Mouse (Mus musculus): ENCODE data around the gene Magix. TPM values are rescaled to one million over a fixed set of nuclear protein-coding genes. Genes with fewer than 3 reads are reported as not detected.
"Not testable (repeated sequence)": the region's sequence is repeated elsewhere in the genome, so short reads cannot be mapped to it uniquely, and the experiment has no call there.

Magix gene
- polyA plus RNA-seq, 1 experiment from 2014 or later: 0.18 TPM

- H3K9me3 ChIP-seq (replicated peaks); H3K36me3 ChIP-seq; H3K27ac ChIP-seq (ENCODE audit: poor library complexity, severe bottlenecking); H3K27me3 ChIP-seq (replicated peaks); H3K4me1 ChIP-seq (replicated peaks): not testable (repeated sequence)
- WGBS: 9% methylated on average over 40 of the region's 60 CpGs
- H3K9ac ChIP-seq: peak within 1 kb of the TSS; percentile 40; the same call in 1 of the 2 replicates
- H3K4me3 ChIP-seq: peak within 1 kb of the TSS; percentile 43
- ATAC-seq (ENCODE audit: insufficient number of reproducible peaks, low FRiP score): peak; percentile 97
- H3K4me2 ChIP-seq: peak within 1 kb of the TSS; percentile 59
Observed at GRCm38 (mm10) chrX:7714135-7714899, 33.3 kb upstream of the Magix start, which contains the start of gene Wdr45. TSS of gene Wdr45 (plus strand) at chrX:7714333.

GRCm38 (mm10) chrX:7713764-7714134, 32.7 kb upstream of the Magix start:
- H3K36me3 ChIP-seq; H3K27me3 ChIP-seq (replicated peaks); H3K27ac ChIP-seq (ENCODE audit: poor library complexity, severe bottlenecking); H3K4me1 ChIP-seq (replicated peaks); H3K9me3 ChIP-seq (replicated peaks): not testable (repeated sequence)
- H3K9ac ChIP-seq: peak overlapping the region; percentile 40; the same call in 1 of the 2 replicates
- 23% methylated on average over 6 of the region's 12 CpGs for WGBS
- ATAC-seq (ENCODE audit: insufficient number of reproducible peaks, low FRiP score): peak; percentile 40; the same call in 1 of the 2 replicates
- H3K4me3 ChIP-seq: peak overlapping the region; percentile 43
- peak overlapping the region; percentile 59 for H3K4me2 ChIP-seq

- ATAC-seq (ENCODE audit: insufficient number of reproducible peaks, low FRiP score): peak; percentile 91
- WGBS: 12% methylated on average over 33 of the region's 33 CpGs
- H3K9ac ChIP-seq: peak within 1 kb of the TSS; percentile 80
- H3K4me3 ChIP-seq: peak within 1 kb of the TSS; percentile 74
- H3K27me3 ChIP-seq (replicated peaks): no peaks in the 10 kb centered on the region
- H3K9me3 ChIP-seq (replicated peaks): no peaks in the 10 kb centered on the region
- peak within 1 kb of the TSS; percentile 72 for H3K4me2 ChIP-seq
- peaks cover 18% of the 10 kb centered on the region for H3K36me3 ChIP-seq
- H3K27ac ChIP-seq (ENCODE audit: poor library complexity, severe bottlenecking): peak within 1 kb of the TSS; percentile 57; the same call in 1 of the 2 replicates
- no peaks in the 10 kb centered on the region for H3K4me1 ChIP-seq (replicated peaks)
Observed at GRCm38 (mm10) chrX:7696954-7697381, 15.9 kb upstream of the Magix start, which contains the start of gene Gpkow. TSS of gene Gpkow (plus strand) at chrX:7697131.

- 35% methylated on average over 6 of the region's 6 CpGs for WGBS
- ATAC-seq (ENCODE audit: insufficient number of reproducible peaks, low FRiP score): no peak
- H3K9me3 ChIP-seq (replicated peaks): no peaks in the 10 kb centered on the region
- H3K4me3 ChIP-seq: peak overlapping the region; percentile 74; the same call in 1 of the 2 replicates
- no peaks in the 10 kb centered on the region for H3K27me3 ChIP-seq (replicated peaks)
- H3K9ac ChIP-seq: no peak overlapping the region
- peak overlapping the region; percentile 72 for H3K4me2 ChIP-seq
- H3K36me3 ChIP-seq: peaks cover 13% of the 10 kb centered on the region
- no peaks in the 10 kb centered on the region for H3K4me1 ChIP-seq (replicated peaks)
- no peak overlapping the region for H3K27ac ChIP-seq (ENCODE audit: poor library complexity, severe bottlenecking)
Observed at GRCm38 (mm10) chrX:7696520-7696919, 15.5 kb upstream of the Magix start.

GRCm38 (mm10) chrX:7692862-7693261, 11.8 kb upstream of the Magix start:
- no peaks in the 10 kb centered on the region for H3K36me3 ChIP-seq
- no peaks in the 10 kb centered on the region for H3K9me3 ChIP-seq (replicated peaks)
- ATAC-seq (ENCODE audit: insufficient number of reproducible peaks, low FRiP score): no peak
- no peaks in the 10 kb centered on the region for H3K27me3 ChIP-seq (replicated peaks)
- WGBS: 33% methylated on average over 4 of the region's 4 CpGs
- H3K4me3 ChIP-seq: no peak overlapping the region
- no peaks in the 10 kb centered on the region for H3K4me1 ChIP-seq (replicated peaks)
- no peak overlapping the region for H3K4me2 ChIP-seq
- no peak overlapping the region for H3K9ac ChIP-seq
- H3K27ac ChIP-seq (ENCODE audit: poor library complexity, severe bottlenecking): no peak overlapping the region

- ATAC-seq (ENCODE audit: insufficient number of reproducible peaks, low FRiP score): no peak
- no peaks in the 10 kb centered on the region for H3K4me1 ChIP-seq (replicated peaks)
- H3K27ac ChIP-seq (ENCODE audit: poor library complexity, severe bottlenecking): no peak overlapping the region
- peaks cover 3% of the 10 kb centered on the region; the same call in 1 of the 2 replicates for H3K27me3 ChIP-seq (replicated peaks)
- no peak overlapping the region for H3K9ac ChIP-seq
- no peaks in the 10 kb centered on the region for H3K36me3 ChIP-seq
- H3K4me2 ChIP-seq: no peak overlapping the region
- H3K4me3 ChIP-seq: no peak overlapping the region
- H3K9me3 ChIP-seq (replicated peaks): no peaks in the 10 kb centered on the region
- WGBS: 50% methylated on average over 3 of the region's 3 CpGs
Observed at GRCm38 (mm10) chrX:7690486-7690885, 9.4 kb upstream of the Magix start.

- Histone ChIP-seq H3K4me3 (no peak overlapping the region), H3K9me3 (replicated peaks) (no peaks in the 10 kb centered on the region), H3K4me2 (no peak overlapping the region), H3K9ac (no peak overlapping the region), H3K36me3 (no peaks in the 10 kb centered on the region), H3K27me3 (replicated peaks) (peaks cover 3% of the 10 kb centered on the region; the same call in 1 of the 2 replicates), H3K27ac (ENCODE audit: poor library complexity, severe bottlenecking) (no peak overlapping the region), H3K4me1 (replicated peaks) (no peaks in the 10 kb centered on the region)
- no peak for ATAC-seq (ENCODE audit: insufficient number of reproducible peaks, low FRiP score)
- WGBS: 85% methylated on average over 2 of the region's 2 CpGs
Observed at GRCm38 (mm10) chrX:7688321-7688720, 7.3 kb upstream of the Magix start.

GRCm38 (mm10) chrX:7680057-7680412, 1.0 kb downstream of the Magix start:
- Histone ChIP-seq H3K4me3 (peak overlapping the region; percentile 40), H3K4me1 (replicated peaks) (no peaks in the 10 kb centered on the region), H3K4me2 (peak overlapping the region; percentile 68), H3K27me3 (replicated peaks) (no peaks in the 10 kb centered on the region), H3K27ac (ENCODE audit: poor library complexity, severe bottlenecking) (no peak overlapping the region), H3K9ac (no peak overlapping the region; the same call in 1 of the 2 replicates), H3K9me3 (replicated peaks) (no peaks in the 10 kb centered on the region), H3K36me3 (no peaks in the 10 kb centered on the region)
- 17% methylated on average over 12 of the region's 12 CpGs for WGBS
- no peak for ATAC-seq (ENCODE audit: insufficient number of reproducible peaks, low FRiP score)

- Histone ChIP-seq H3K9ac (no peak overlapping the region; the same call in 1 of the 2 replicates), H3K4me1 (replicated peaks) (no peaks in the 10 kb centered on the region), H3K9me3 (replicated peaks) (no peaks in the 10 kb centered on the region), H3K27ac (ENCODE audit: poor library complexity, severe bottlenecking) (no peak overlapping the region), H3K4me3 (peak overlapping the region; percentile 40), H3K4me2 (peak overlapping the region; percentile 68), H3K36me3 (no peaks in the 10 kb centered on the region), H3K27me3 (replicated peaks) (no peaks in the 10 kb centered on the region)
- ATAC-seq (ENCODE audit: insufficient number of reproducible peaks, low FRiP score): peak; percentile 87
- WGBS: 16% methylated on average over 27 of the region's 27 CpGs
Observed at GRCm38 (mm10) chrX:7679405-7680056, 1.5 kb downstream of the Magix start.

GRCm38 (mm10) chrX:7678986-7679385, 2.1 kb downstream of the Magix start:
- no peaks in the 10 kb centered on the region for H3K9me3 ChIP-seq (replicated peaks)
- H3K4me3 ChIP-seq: no peak overlapping the region
- no peaks in the 10 kb centered on the region for H3K36me3 ChIP-seq
- WGBS: 48% methylated on average over 3 of the region's 3 CpGs
- no peak for ATAC-seq (ENCODE audit: insufficient number of reproducible peaks, low FRiP score)
- no peak overlapping the region for H3K27ac ChIP-seq (ENCODE audit: poor library complexity, severe bottlenecking)
- H3K4me1 ChIP-seq (replicated peaks): peaks cover 2% of the 10 kb centered on the region; the same call in 1 of the 2 replicates
- H3K4me2 ChIP-seq: no peak overlapping the region
- H3K9ac ChIP-seq: no peak overlapping the region
- no peaks in the 10 kb centered on the region for H3K27me3 ChIP-seq (replicated peaks)

GRCm38 (mm10) chrX:7675001-7675380, 6.1 kb downstream of the Magix start:
- H3K9ac ChIP-seq: peak overlapping the region; percentile 62

More at GRCm38 (mm10) chrX:7675001-7675380, 6.1 kb downstream of the Magix start:
- no peaks in the 10 kb centered on the region for H3K27me3 ChIP-seq (replicated peaks)
- 17% methylated on average over 10 of the region's 10 CpGs for WGBS
- no peaks in the 10 kb centered on the region for H3K9me3 ChIP-seq (replicated peaks)
- no peak overlapping the region; the same call in 1 of the 2 replicates for H3K27ac ChIP-seq (ENCODE audit: poor library complexity, severe bottlenecking)
- H3K4me1 ChIP-seq (replicated peaks): peaks cover 11% of the 10 kb centered on the region
- H3K36me3 ChIP-seq: no peaks in the 10 kb centered on the region
- no peak for ATAC-seq (ENCODE audit: insufficient number of reproducible peaks, low FRiP score)
- peak overlapping the region; percentile 33 for H3K4me3 ChIP-seq
- H3K4me2 ChIP-seq: peak overlapping the region; percentile 63

Measured in heart, embryonic 12.5 days (tissue).